Mouse (Mus musculus) NIH3T3 (cell line): ENCODE measurements around the gene Kbtbd7.
"Not testable (repeated sequence)": the region's sequence is repeated elsewhere in the genome, so short reads cannot be mapped to it uniquely, and the experiment has no call there.

ENCODE experiments used
- DNase-seq: peaks from one replicate; pipeline ENCODE4 v3.0.0-alpha.2; 2012; ENCODE audit warnings: low read depth

Kbtbd7 gene

GRCm38 (mm10) chr14:79425979-79426729 lies at the start of gene Kbtbd7:
Gene Kbtbd7 (plus strand): TSS chr14:79426511.
- DNase-seq, result peak; percentile 88

GRCm38 (mm10) chr14:79377041-79377440 lies 49.3 kb upstream of the Kbtbd7 start:
- no peak for DNase-seq

GRCm38 (mm10) chr14:79383120-79383519 lies 43.2 kb upstream of the Kbtbd7 start:
- DNase-seq, result no peak

GRCm38 (mm10) chr14:79388304-79388703 lies 38.0 kb upstream of the Kbtbd7 start:
- no peak for DNase-seq

- peak; percentile 13 for DNase-seq
Measured at GRCm38 (mm10) chr14:79389438-79390264, 36.7 kb upstream of the Kbtbd7 start.

- peak; percentile 97 for DNase-seq
Measured at GRCm38 (mm10) chr14:79390265-79390926, 35.9 kb upstream of the Kbtbd7 start, which contains the start of gene Naa16. Gene Naa16 (minus strand): TSS chr14:79390778.

GRCm38 (mm10) chr14:79393289-79393688 lies 33.0 kb upstream of the Kbtbd7 start:
- peak; percentile 34 for DNase-seq

GRCm38 (mm10) chr14:79394564-79394963 lies 31.7 kb upstream of the Kbtbd7 start:
- DNase-seq, result peak; percentile 73

GRCm38 (mm10) chr14:79397321-79398122 lies 28.8 kb upstream of the Kbtbd7 start, which contains the start of gene Mtrf1:
Gene Mtrf1 (plus strand): TSS chr14:79397772.
- peak; percentile 75 for DNase-seq

GRCm38 (mm10) chr14:79407641-79408040 lies 18.7 kb upstream of the Kbtbd7 start:
- no peak for DNase-seq

GRCm38 (mm10) chr14:79409278-79409830 lies 17.0 kb upstream of the Kbtbd7 start:
- DNase-seq, result no peak

GRCm38 (mm10) chr14:79410662-79411061 lies 15.6 kb upstream of the Kbtbd7 start:
- DNase-seq, result peak; percentile 25

GRCm38 (mm10) chr14:79413121-79413520 lies 13.2 kb upstream of the Kbtbd7 start:
- DNase-seq, result no peak

GRCm38 (mm10) chr14:79420083-79420685 lies 6.1 kb upstream of the Kbtbd7 start:
- no peak for DNase-seq

- not testable (repeated sequence) for DNase-seq
Measured at GRCm38 (mm10) chr14:79426730-79427365, 537 bp downstream of the Kbtbd7 start.

- DNase-seq, result no peak
Measured at GRCm38 (mm10) chr14:79434068-79434467, 7.8 kb downstream of the Kbtbd7 start.

- no peak for DNase-seq
Measured at GRCm38 (mm10) chr14:79440655-79441054, 14.3 kb downstream of the Kbtbd7 start.

- DNase-seq, result no peak
Measured at GRCm38 (mm10) chr14:79441441-79441840, 15.1 kb downstream of the Kbtbd7 start.

- DNase-seq, result no peak
Measured at GRCm38 (mm10) chr14:79444601-79445000, 18.3 kb downstream of the Kbtbd7 start.

- no peak for DNase-seq
Measured at GRCm38 (mm10) chr14:79445055-79445620, 18.8 kb downstream of the Kbtbd7 start.
